Mouse (Mus musculus) ovary, adult 2 months (tissue): ENCODE results near the gene Smug1. TPM values are rescaled to one million over a fixed set of nuclear protein-coding genes. Genes with fewer than 3 reads are reported as not detected.

Experiments used
- polyA plus RNA-seq: library from polyadenylated mRNA; depleted of rRNA; stranded (reverse); fragments of >200 nt; gene quantifications from 2 replicates; pipeline ENCODE4 v1.2.3, GENCODE M21; 2012; rRNA removed

The Smug1 gene
- polyA plus RNA-seq = 28.2 and 28.4 TPM in 2 replicates

GRCm38 (mm10) chr15:103167042-103167615, at the start of gene Smug1:
Gene Smug1, minus strand, starts transcription at chr15:103167092.

Other genes with a start within 250 kb of the Smug1 start
- not detected in 2 replicates for gene Hoxc13, start 246.0 kb downstream of the Smug1 start, polyA plus RNA-seq
- gene Hoxc12, start 230.3 kb downstream of the Smug1 start, polyA plus RNA-seq = not detected in 2 replicates
- gene Hoxc11, start 212.7 kb downstream of the Smug1 start, polyA plus RNA-seq = 0.07 TPM in 1 of 2 replicates, not detected in the other
- 5.3 and 5.9 TPM in 2 replicates for gene Hoxc10, start 200.3 kb downstream of the Smug1 start, polyA plus RNA-seq
- 9.7 and 10.1 TPM in 2 replicates for gene Hoxc5, start 199.6 kb downstream of the Smug1 start, polyA plus RNA-seq
- gene Hoxc9, start 190.7 kb downstream of the Smug1 start, polyA plus RNA-seq = 11.3 and 15.4 TPM in 2 replicates
- 8.4 and 12.4 TPM in 2 replicates for gene Hoxc8, start 176.5 kb downstream of the Smug1 start, polyA plus RNA-seq
- 22.7 and 28.5 TPM in 2 replicates for gene Hoxc6, start 168.8 kb downstream of the Smug1 start, polyA plus RNA-seq
- 8.1 and 8.2 TPM in 2 replicates for gene Hoxc4, start 148.2 kb downstream of the Smug1 start, polyA plus RNA-seq
- 10.1 and 15.2 TPM in 2 replicates for gene Cbx5, start 72.7 kb upstream of the Smug1 start, polyA plus RNA-seq
- 65.5 and 93.4 TPM in 2 replicates for gene Hnrnpa1, start 73.3 kb upstream of the Smug1 start, polyA plus RNA-seq
- gene Nfe2, start 91.3 kb upstream of the Smug1 start, polyA plus RNA-seq = 0.58 and 1.1 TPM in 2 replicates
- gene Copz1, start 105.6 kb upstream of the Smug1 start, polyA plus RNA-seq = 70.9 and 95.3 TPM in 2 replicates
- 0.26 and 0.40 TPM in 2 replicates for gene Gpr84, start 143.5 kb upstream of the Smug1 start, polyA plus RNA-seq
- gene Zfp385a, start 173.0 kb upstream of the Smug1 start, polyA plus RNA-seq = 14.9 and 19.3 TPM in 2 replicates
- gene Itga5, start 199.7 kb upstream of the Smug1 start, polyA plus RNA-seq = 45.9 and 50.5 TPM in 2 replicates